Mouse (Mus musculus) heart, postnatal 0 days (tissue): ENCODE data around the gene D630039A03Rik. TPM values are rescaled to one million over a fixed set of nuclear protein-coding genes. Genes with fewer than 3 reads are reported as not detected.

Source experiments
- ATAC-seq: fragments of 200-750 bp; cut with Nextera tagmentation; 2 replicates; pipeline ENCODE4 v1.8.0; 2017; ENCODE audit warnings: low read depth, moderate number of reproducible peaks, moderate library complexity; ENCODE audit not compliant: insufficient read depth
- DNase-seq: peaks from one replicate; pipeline ENCODE4 v3.0.0-alpha.2; 2016; ENCODE audit warnings: low spot score
- H3K27ac ChIP-seq: fragments of 300-500 bp; sonication (generic); 2 replicates; pipeline ENCODE4 v1.5.1; 2014; ENCODE audit warnings: low read depth, mild to moderate bottlenecking
- H3K27me3 ChIP-seq: fragments of 300-500 bp; sonication (generic); 2 replicates; pipeline ENCODE4 v1.6.1; 2014; ENCODE audit warnings: low read length, mixed read lengths; ENCODE audit not compliant: control insufficient read depth, insufficient read depth
- H3K36me3 ChIP-seq: fragments of 300-500 bp; sonication (generic); replicated peaks from 2 replicates; pipeline ENCODE4 v1.6.1; 2014; ENCODE audit warnings: low read length, mixed read lengths; ENCODE audit not compliant: control insufficient read depth, insufficient read depth
- H3K4me1 ChIP-seq: fragments of 300-500 bp; sonication (generic); 2 replicates; pipeline ENCODE4 v1.6.1; 2014; ENCODE audit warnings: antibody characterized with exemption; ENCODE audit not compliant: control insufficient read depth, insufficient read depth
- H3K4me2 ChIP-seq: fragments of 300-500 bp; sonication (generic); 2 replicates; pipeline ENCODE4 v1.6.1; 2014; ENCODE audit warnings: low read depth, mild to moderate bottlenecking, low read length, moderate library complexity
- H3K4me3 ChIP-seq: fragments of 300-500 bp; sonication (generic); 2 replicates; pipeline ENCODE4 v1.5.1; 2014; ENCODE audit warnings: low read depth, low read length
- H3K9ac ChIP-seq: fragments of 300-500 bp; sonication (generic); replicated peaks from 2 replicates; pipeline ENCODE4 v1.6.1; 2014; ENCODE audit warnings: low read depth, low read length, mixed read lengths
- H3K9me3 ChIP-seq: fragments of 300-500 bp; sonication (generic); replicated peaks from 2 replicates; pipeline ENCODE4 v1.6.1; 2016; ENCODE audit warnings: low read length; ENCODE audit not compliant: control insufficient read depth
- CTCF ChIP-seq: IDR thresholded peaks from 2 replicates; pipeline ENCODE4 v1.5.1; 2016; ENCODE audit warnings: antibody characterized with exemption, control low read depth, low read depth
- EP300 ChIP-seq: IDR thresholded peaks from 2 replicates; pipeline ENCODE4 v1.6.1; 2016; ENCODE audit warnings: antibody characterized with exemption, low read depth
- WGBS: fragments of 180-500 bp; shearing (Covaris S2); extraction: QIAGEN DNeasy Blood & Tissue Kit; methylation state at CpG from one replicate; pipeline ENCODE4 v1.1.7; 2014; 5-methylcytosine and 5-hydroxymethylcytosine counted together
- polyA plus RNA-seq: library from polyadenylated mRNA; unstranded; fragments of >200 nt; fragmentation: Nextera tagmentation; extraction: Ambion mirVana; gene quantifications from 2 replicates; pipeline ENCODE4 v1.2.1, GENCODE M21; 2015
- total RNA-seq: library from RNA; depleted of rRNA; stranded (reverse); fragments of >200 nt; gene quantifications from 2 replicates; pipeline ENCODE4 v1.2.3, GENCODE M21; 2014; ENCODE audit warnings: low replicate concordance

D630039A03Rik gene
- total and polyA plus RNA-seq, 2 experiments from 2014 or later, result 0.08 TPM; not detected in 1

- H3K36me3 ChIP-seq, result no peaks in the 10 kb centered on the region
- ATAC-seq (no peak), DNase-seq (peak; percentile 9)
- H3K9me3 ChIP-seq, result no peaks in the 10 kb centered on the region
- no peak for TF ChIP-seq EP300
- no peak for TF ChIP-seq CTCF
- H3K4me2 ChIP-seq, result peak overlapping the region; percentile 83
- peak overlapping the region; percentile 90 for H3K27ac ChIP-seq
- WGBS, result 40% methylated on average over 11 of the region's 11 CpGs
- peaks cover 18% of the 10 kb centered on the region for H3K4me1 ChIP-seq
- peak overlapping the region; percentile 87 for H3K4me3 ChIP-seq
- no peaks in the 10 kb centered on the region for H3K27me3 ChIP-seq
- peak overlapping the region; percentile 16; the same call in 1 of the 2 replicates for H3K9ac ChIP-seq
Measured at GRCm38 (mm10) chr4:57957200-57958085, 41.3 kb upstream of the D630039A03Rik start.

- Histone ChIP-seq H3K27me3 (no peaks in the 10 kb centered on the region), H3K9me3 (no peaks in the 10 kb centered on the region), H3K36me3 (peaks cover 6% of the 10 kb centered on the region), H3K27ac (peak within 1 kb of the TSS; percentile 90), H3K4me2 (peak within 1 kb of the TSS; percentile 83), H3K9ac (peak within 1 kb of the TSS; percentile 82), H3K4me1 (peaks cover 18% of the 10 kb centered on the region), H3K4me3 (peak within 1 kb of the TSS; percentile 87)
- under 1% methylated on average over 71 of the region's 71 CpGs for WGBS
- peak; percentile 98 for ATAC-seq
- peak; percentile 99 for DNase-seq
- TF ChIP-seq CTCF (no peak), EP300 (peak; percentile 80; the same call in 1 of the 2 replicates)
Measured at GRCm38 (mm10) chr4:57956029-57956960, 40.2 kb upstream of the D630039A03Rik start, which contains the start of gene Txn1. Gene Txn1, minus strand, starts transcription at chr4:57956411.

GRCm38 (mm10) chr4:57955544-57955958 lies 39.5 kb upstream of the D630039A03Rik start:
- WGBS, result under 1% methylated on average over 25 of the region's 25 CpGs

GRCm38 (mm10) chr4:57954991-57955390 lies 38.9 kb upstream of the D630039A03Rik start:
- Histone ChIP-seq H3K9ac (peak overlapping the region; percentile 82; the same call in 1 of the 2 replicates), H3K4me3 (peak overlapping the region; percentile 87), H3K27me3 (no peaks in the 10 kb centered on the region), H3K4me2 (peak overlapping the region; percentile 83), H3K36me3 (peaks cover 19% of the 10 kb centered on the region), H3K9me3 (no peaks in the 10 kb centered on the region), H3K27ac (peak overlapping the region; percentile 90), H3K4me1 (peaks cover 18% of the 10 kb centered on the region)
- WGBS, result 69% methylated on average over 8 of the region's 8 CpGs
- ATAC-seq, result no peak
- DNase-seq, result no peak
- TF ChIP-seq CTCF (no peak), EP300 (no peak)

More at GRCm38 (mm10) chr4:57955544-57955958, 39.5 kb upstream of the D630039A03Rik start:
- DNase-seq (peak; percentile 44), ATAC-seq (no peak)
- H3K4me1 ChIP-seq, result peaks cover 18% of the 10 kb centered on the region
- H3K4me3 ChIP-seq, result peak overlapping the region; percentile 87
- H3K36me3 ChIP-seq, result peaks cover 13% of the 10 kb centered on the region
- TF ChIP-seq CTCF (no peak), EP300 (no peak; the same call in 1 of the 2 replicates)
- H3K27ac ChIP-seq, result peak overlapping the region; percentile 90
- H3K9ac ChIP-seq, result peak overlapping the region; percentile 82
- H3K27me3 ChIP-seq, result no peaks in the 10 kb centered on the region
- H3K9me3 ChIP-seq, result no peaks in the 10 kb centered on the region
- H3K4me2 ChIP-seq, result peak overlapping the region; percentile 83

- Histone ChIP-seq H3K27ac (no peak overlapping the region), H3K9ac (no peak overlapping the region), H3K27me3 (no peaks in the 10 kb centered on the region), H3K36me3 (peaks cover 23% of the 10 kb centered on the region), H3K4me1 (peaks cover 18% of the 10 kb centered on the region), H3K9me3 (no peaks in the 10 kb centered on the region), H3K4me2 (peak overlapping the region; percentile 83; the same call in 1 of the 2 replicates), H3K4me3 (no peak overlapping the region)
- DNase-seq (no peak), ATAC-seq (no peak)
- WGBS, result 70% methylated on average over 6 of the region's 6 CpGs
- TF ChIP-seq EP300, result no peak
Measured at GRCm38 (mm10) chr4:57954580-57954979, 38.5 kb upstream of the D630039A03Rik start.
